Mouse (Mus musculus): Measurements from ENCODE around the gene Epn3. TPM values are rescaled to one million over a fixed set of nuclear protein-coding genes. Genes with fewer than 3 reads are reported as not detected.
A peak's percentile ranks its signal among the peaks of the same experiment; 100 is the strongest.

The Epn3 gene
- polyA plus RNA-seq (2014; fragmentation: Nextera tagmentation; extraction: Ambion mirVana), result 0.84 and 0.91 TPM in 2 replicates

DNA sequence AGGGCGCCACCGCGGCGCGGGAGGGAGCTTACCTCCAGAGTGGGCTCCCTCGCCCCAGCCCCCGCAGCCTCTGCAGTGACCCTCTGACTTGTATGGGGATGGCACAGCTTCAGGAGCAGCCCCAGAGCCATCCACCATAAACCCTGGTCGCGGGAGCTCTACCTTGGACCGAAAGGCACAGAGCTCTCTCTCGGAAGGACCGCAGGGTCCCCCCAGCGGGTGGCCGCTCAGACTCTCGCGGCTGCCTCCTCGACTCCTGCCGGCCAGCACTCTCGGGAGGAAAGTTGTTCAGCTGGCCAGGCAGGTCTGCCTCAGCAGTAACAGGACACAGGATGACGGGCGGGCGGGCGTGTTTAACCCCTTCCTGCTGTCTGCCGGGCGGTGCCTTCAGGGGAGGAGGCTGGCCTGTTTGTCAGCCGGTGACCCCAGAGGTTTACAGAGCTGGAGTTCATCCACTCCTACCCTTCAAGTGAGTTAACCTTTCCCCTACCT is at the start of gene Epn3:
TSS of gene Epn3 (minus strand) at position 314 of the 492 bp plus-strand sequence.
- no peaks in the 10 kb centered on the region; the same call in 1 of the 2 replicates for H3K4me1 ChIP-seq (replicated peaks; ENCODE audit: control insufficient read depth, insufficient read depth, low read length)
- H3K27ac ChIP-seq (ENCODE audit: low read depth, low read length), result no peak within 1 kb of the TSS

DNA sequence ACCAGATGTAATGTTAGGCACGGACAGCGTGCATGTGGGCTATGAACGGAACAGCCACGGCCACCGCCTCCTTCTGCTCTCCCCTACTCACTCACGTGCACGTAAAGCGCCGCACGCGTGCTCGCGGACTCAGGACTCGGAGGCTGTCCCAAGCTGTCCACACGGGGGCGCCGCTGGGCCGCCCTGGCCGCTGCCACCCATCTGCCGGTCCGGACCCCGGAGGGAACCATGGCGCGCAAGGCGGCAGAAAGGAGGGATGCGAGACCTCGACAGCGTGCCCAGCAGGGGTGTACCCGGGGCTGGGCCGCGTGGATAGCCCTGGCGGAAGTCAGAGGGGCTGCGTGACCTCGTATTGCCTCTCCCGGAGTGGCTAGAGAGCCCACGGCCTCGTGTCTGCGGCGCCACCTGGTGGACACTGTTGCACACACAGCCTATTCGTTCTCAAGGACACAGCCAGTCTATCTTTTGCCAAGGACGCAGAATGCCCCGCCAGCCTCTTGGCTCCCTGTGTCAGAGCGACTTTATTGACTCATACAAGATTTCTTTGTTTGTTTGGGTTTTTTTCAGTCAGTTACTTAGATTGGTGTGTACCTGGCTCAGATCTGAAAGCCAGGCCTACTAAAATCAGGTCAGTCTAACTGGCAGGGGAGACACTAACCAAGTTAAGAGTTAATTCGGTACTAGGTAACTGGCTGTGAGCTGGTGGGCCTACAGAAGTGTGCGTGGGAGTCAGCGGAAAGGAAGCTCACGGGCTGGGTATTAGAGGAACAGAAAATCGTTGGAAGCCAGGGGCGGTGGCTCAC is 49.3 kb upstream of the Epn3 start, which contains the start of gene Rsad1:
TSS of gene Rsad1 (minus strand) at position 368 of the 803 bp plus-strand sequence.
- peak; percentile 83 for ATAC-seq (replicated peaks; ENCODE audit: low FRiP score)
- Histone ChIP-seq H3K4me3 (ENCODE audit: low read depth, low read length) (peak within 1 kb of the TSS; percentile 69), H3K27ac (ENCODE audit: low read depth, low read length) (peak within 1 kb of the TSS; percentile 43), H3K4me2 (peak within 1 kb of the TSS; percentile 97), H3K9ac (ENCODE audit: low read depth, low read length) (peak within 1 kb of the TSS; percentile 78), H3K4me1 (replicated peaks; ENCODE audit: control insufficient read depth, insufficient read depth, low read length) (peaks cover 9% of the 10 kb centered on the region; the same call in 1 of the 2 replicates), H3K9me3 (ENCODE audit: control insufficient read depth, low read length) (no peaks in the 10 kb centered on the region), H3K27me3 (replicated peaks; ENCODE audit: control insufficient read depth, insufficient read depth, low read length) (no peaks in the 10 kb centered on the region), H3K36me3 (ENCODE audit: control insufficient read depth, insufficient read depth, low read length) (no peaks in the 10 kb centered on the region)
- 4% methylated on average over 49 of the region's 49 CpGs for WGBS
- peak; percentile 93 for DNase-seq (ENCODE audit: low spot score)

More for the DNA sequence above, at the start of gene Epn3:
- 0 out of 2 replicates have a peak within 1 kb of the TSS, but pooled peaks have one; percentile 34 for H3K9ac ChIP-seq (ENCODE audit: low read depth, low read length)
- no peaks in the 10 kb centered on the region for H3K9me3 ChIP-seq (ENCODE audit: control insufficient read depth, low read length)
- peaks cover 60% of the 10 kb centered on the region for H3K27me3 ChIP-seq (replicated peaks; ENCODE audit: control insufficient read depth, insufficient read depth, low read length)
- WGBS, result 1% methylated on average over 25 of the region's 26 CpGs
- no peaks in the 10 kb centered on the region for H3K36me3 ChIP-seq (ENCODE audit: control insufficient read depth, insufficient read depth, low read length)
- DNase-seq (ENCODE audit: low spot score) (peak; percentile 53), ATAC-seq (replicated peaks; ENCODE audit: low FRiP score) (no peak)
- H3K4me2 ChIP-seq, result peak within 1 kb of the TSS; percentile 56
- peak within 1 kb of the TSS; percentile 34 for H3K4me3 ChIP-seq (ENCODE audit: low read depth, low read length)

DNA sequence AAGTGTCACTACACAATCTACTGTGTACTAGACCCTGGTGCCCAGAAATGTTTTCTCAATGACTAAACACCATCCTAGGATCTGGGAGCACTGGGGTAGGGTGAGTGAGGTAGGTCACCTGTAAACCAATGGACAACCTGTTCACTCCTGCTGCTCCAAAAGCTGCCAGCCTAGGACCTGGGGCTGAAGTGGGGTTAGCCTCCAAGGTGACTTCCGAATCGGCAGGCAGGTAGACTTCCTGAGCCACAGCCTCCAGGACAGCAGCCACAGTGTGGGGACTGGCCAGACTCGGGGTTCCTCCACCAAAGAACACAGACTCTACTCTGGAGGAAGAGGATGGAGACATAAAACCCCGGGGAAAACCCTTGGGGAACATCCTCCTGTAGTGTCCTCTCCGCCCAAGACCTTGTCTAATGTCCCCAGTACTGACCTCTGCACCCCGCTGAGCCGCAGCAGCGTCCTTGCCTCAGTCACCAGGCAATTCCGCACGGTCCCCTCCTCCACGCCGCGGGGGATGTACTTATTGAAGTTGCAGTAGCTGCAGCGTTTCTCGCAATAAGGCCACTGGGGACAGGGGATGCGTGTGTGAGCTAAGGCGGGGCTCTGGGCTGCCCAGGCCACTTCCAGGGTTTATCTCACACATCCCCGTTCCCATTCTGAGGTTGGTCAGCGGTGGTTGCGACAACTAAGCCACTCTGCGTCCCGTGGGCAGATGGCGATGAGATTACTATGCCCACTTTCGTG is 48.4 kb upstream of the Epn3 start:
- Histone ChIP-seq H3K4me1 (replicated peaks; ENCODE audit: control insufficient read depth, insufficient read depth, low read length) (peaks cover 9% of the 10 kb centered on the region; the same call in 1 of the 2 replicates), H3K27ac (ENCODE audit: low read depth, low read length) (peak overlapping the region; percentile 43; the same call in 1 of the 2 replicates), H3K27me3 (replicated peaks; ENCODE audit: control insufficient read depth, insufficient read depth, low read length) (no peaks in the 10 kb centered on the region), H3K9me3 (ENCODE audit: control insufficient read depth, low read length) (no peaks in the 10 kb centered on the region), H3K4me2 (peak overlapping the region; percentile 97), H3K4me3 (ENCODE audit: low read depth, low read length) (peak overlapping the region; percentile 69), H3K9ac (ENCODE audit: low read depth, low read length) (peak overlapping the region; percentile 78), H3K36me3 (ENCODE audit: control insufficient read depth, insufficient read depth, low read length) (no peaks in the 10 kb centered on the region; the same call in 1 of the 2 replicates)
- 12% methylated on average over 24 of the region's 24 CpGs for WGBS
- ATAC-seq (replicated peaks; ENCODE audit: low FRiP score) (peak; percentile 19; the same call in 1 of the 2 replicates), DNase-seq (ENCODE audit: low spot score) (peak; percentile 43)

DNA sequence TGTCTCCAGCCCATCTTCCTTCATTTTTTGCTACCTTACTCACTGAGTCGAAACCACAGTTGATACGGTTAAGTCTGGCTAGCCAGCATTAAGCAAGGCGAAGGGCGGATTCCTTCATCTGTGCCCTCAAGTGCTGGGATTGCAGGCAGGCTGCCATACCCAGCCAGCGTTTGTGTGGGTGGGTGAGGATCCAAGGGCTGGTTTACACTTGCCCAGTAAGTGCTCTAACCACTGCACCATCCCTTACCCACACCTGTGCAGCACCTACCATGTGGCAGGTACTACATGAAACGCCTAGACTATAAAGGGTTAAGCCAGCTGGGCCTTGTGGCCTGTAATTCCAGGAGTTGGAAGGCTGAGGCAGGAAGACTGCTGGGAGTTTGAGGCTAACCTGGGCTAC is 47.5 kb upstream of the Epn3 start:
- no peak overlapping the region for H3K4me3 ChIP-seq (ENCODE audit: low read depth, low read length)
- H3K4me1 ChIP-seq (replicated peaks; ENCODE audit: control insufficient read depth, insufficient read depth, low read length), result peaks cover 9% of the 10 kb centered on the region; the same call in 1 of the 2 replicates
- WGBS, result 90% methylated on average over 6 of the region's 6 CpGs
- H3K9ac ChIP-seq (ENCODE audit: low read depth, low read length), result no peak overlapping the region
- no peaks in the 10 kb centered on the region; the same call in 1 of the 2 replicates for H3K36me3 ChIP-seq (ENCODE audit: control insufficient read depth, insufficient read depth, low read length)
- DNase-seq (ENCODE audit: low spot score) (no peak), ATAC-seq (replicated peaks; ENCODE audit: low FRiP score) (no peak)
- H3K27me3 ChIP-seq (replicated peaks; ENCODE audit: control insufficient read depth, insufficient read depth, low read length), result no peaks in the 10 kb centered on the region
- no peak overlapping the region for H3K27ac ChIP-seq (ENCODE audit: low read depth, low read length)
- no peaks in the 10 kb centered on the region for H3K9me3 ChIP-seq (ENCODE audit: control insufficient read depth, low read length)
- H3K4me2 ChIP-seq, result no peak overlapping the region

- ATAC-seq (replicated peaks; ENCODE audit: low FRiP score) (no peak), DNase-seq (ENCODE audit: low spot score) (no peak)
- H3K9ac ChIP-seq (ENCODE audit: low read depth, low read length), result no peak overlapping the region
- no peaks in the 10 kb centered on the region for H3K27me3 ChIP-seq (replicated peaks; ENCODE audit: control insufficient read depth, insufficient read depth, low read length)
- H3K27ac ChIP-seq (ENCODE audit: low read depth, low read length), result no peak overlapping the region
- H3K4me2 ChIP-seq, result no peak overlapping the region
- H3K9me3 ChIP-seq (ENCODE audit: control insufficient read depth, low read length), result no peaks in the 10 kb centered on the region
- no peak overlapping the region for H3K4me3 ChIP-seq (ENCODE audit: low read depth, low read length)
- peaks cover 9% of the 10 kb centered on the region; the same call in 1 of the 2 replicates for H3K4me1 ChIP-seq (replicated peaks; ENCODE audit: control insufficient read depth, insufficient read depth, low read length)
- no peaks in the 10 kb centered on the region; the same call in 1 of the 2 replicates for H3K36me3 ChIP-seq (ENCODE audit: control insufficient read depth, insufficient read depth, low read length)
- WGBS, result 87% methylated on average over 5 of the region's 5 CpGs
Measured at GRCm38 (mm10) chr11:94546381-94546780, 46.6 kb upstream of the Epn3 start.

DNA sequence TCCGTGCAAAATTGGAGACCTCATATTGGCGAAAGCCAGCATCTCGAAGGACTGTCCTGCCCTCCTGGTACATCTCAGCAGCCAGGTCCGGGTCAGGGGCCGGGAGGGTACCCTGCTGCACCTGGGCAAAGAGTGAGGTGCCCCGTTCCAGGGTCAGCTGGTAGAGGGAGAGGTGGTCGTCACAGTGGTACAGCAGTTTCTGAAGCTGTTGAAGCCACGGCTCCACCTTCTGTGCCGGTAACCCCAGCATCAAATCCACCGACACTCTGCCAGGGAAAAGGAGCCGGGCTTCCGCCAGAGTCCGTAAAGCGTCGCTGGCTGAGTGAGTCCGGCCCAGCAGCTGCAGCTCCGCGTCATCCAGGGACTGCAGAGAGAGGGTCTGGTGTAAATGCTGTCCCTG is 44.6 kb upstream of the Epn3 start:
- Histone ChIP-seq H3K27me3 (replicated peaks; ENCODE audit: control insufficient read depth, insufficient read depth, low read length) (no peaks in the 10 kb centered on the region), H3K9me3 (ENCODE audit: control insufficient read depth, low read length) (no peaks in the 10 kb centered on the region), H3K4me3 (ENCODE audit: low read depth, low read length) (no peak overlapping the region), H3K9ac (ENCODE audit: low read depth, low read length) (no peak overlapping the region), H3K4me1 (replicated peaks; ENCODE audit: control insufficient read depth, insufficient read depth, low read length) (peaks cover 5% of the 10 kb centered on the region; the same call in 1 of the 2 replicates), H3K4me2 (peak overlapping the region; percentile 3; the same call in 1 of the 2 replicates), H3K36me3 (ENCODE audit: control insufficient read depth, insufficient read depth, low read length) (no peaks in the 10 kb centered on the region; the same call in 1 of the 2 replicates), H3K27ac (ENCODE audit: low read depth, low read length) (no peak overlapping the region)
- no peak for DNase-seq (ENCODE audit: low spot score)
- ATAC-seq (replicated peaks; ENCODE audit: low FRiP score), result no peak
- 76% methylated on average over 18 of the region's 18 CpGs for WGBS

DNA sequence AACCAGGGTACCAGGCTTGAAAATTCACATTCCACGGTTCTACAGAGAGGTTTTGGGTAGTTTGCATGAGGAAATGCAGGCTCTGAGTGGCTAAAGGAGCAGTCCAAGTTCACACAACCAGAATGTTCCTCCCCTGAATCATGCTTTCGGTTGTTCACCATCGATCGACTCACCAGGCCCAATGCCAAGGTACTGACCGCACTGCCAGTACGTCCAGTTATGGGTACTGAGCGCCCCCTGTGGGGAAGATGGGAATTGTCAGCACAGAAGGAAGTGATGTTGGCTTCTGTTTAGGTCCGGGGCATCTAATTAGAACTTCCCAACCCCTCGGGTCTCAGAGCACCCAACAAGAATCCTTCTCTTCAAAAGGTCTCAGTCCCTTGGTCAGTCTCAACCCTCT is 44.2 kb upstream of the Epn3 start:
- no peak for DNase-seq (ENCODE audit: low spot score)
- ATAC-seq (replicated peaks; ENCODE audit: low FRiP score), result no peak
- no peak overlapping the region for H3K4me3 ChIP-seq (ENCODE audit: low read depth, low read length)
- no peak overlapping the region for H3K27ac ChIP-seq (ENCODE audit: low read depth, low read length)
- H3K4me1 ChIP-seq (replicated peaks; ENCODE audit: control insufficient read depth, insufficient read depth, low read length), result 0 out of 2 replicates have a peak, but pooled peaks cover 3% of the 10 kb centered on the region
- H3K4me2 ChIP-seq, result 0 out of 2 replicates have a peak overlapping the region, but pooled peaks have one; percentile 3
- no peak overlapping the region for H3K9ac ChIP-seq (ENCODE audit: low read depth, low read length)
- no peaks in the 10 kb centered on the region for H3K9me3 ChIP-seq (ENCODE audit: control insufficient read depth, low read length)
- no peaks in the 10 kb centered on the region for H3K27me3 ChIP-seq (replicated peaks; ENCODE audit: control insufficient read depth, insufficient read depth, low read length)
- 45% methylated on average over 9 of the region's 9 CpGs for WGBS
- no peaks in the 10 kb centered on the region; the same call in 1 of the 2 replicates for H3K36me3 ChIP-seq (ENCODE audit: control insufficient read depth, insufficient read depth, low read length)

DNA sequence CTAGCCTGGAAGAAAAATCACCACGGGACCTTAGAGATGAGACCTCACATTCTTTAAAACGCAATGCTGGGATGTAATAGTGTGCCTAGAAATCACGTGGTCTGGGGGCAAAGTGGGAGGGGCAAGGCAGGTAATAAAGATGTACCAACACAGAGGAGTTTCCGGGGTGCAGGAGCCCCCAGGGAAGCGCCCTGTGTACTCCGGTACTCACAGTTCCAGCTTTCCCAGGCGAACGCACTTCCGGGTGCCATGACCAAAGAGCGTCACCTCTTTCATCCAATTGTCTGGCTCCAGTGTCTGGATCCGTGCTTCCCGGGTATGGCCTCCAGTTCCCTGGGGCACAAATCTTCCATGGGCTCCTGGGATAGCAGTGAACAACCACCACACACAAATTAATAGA is 43.6 kb upstream of the Epn3 start:
- Histone ChIP-seq H3K4me2 (no peak overlapping the region), H3K9ac (ENCODE audit: low read depth, low read length) (no peak overlapping the region), H3K27me3 (replicated peaks; ENCODE audit: control insufficient read depth, insufficient read depth, low read length) (no peaks in the 10 kb centered on the region), H3K4me3 (ENCODE audit: low read depth, low read length) (no peak overlapping the region), H3K36me3 (ENCODE audit: control insufficient read depth, insufficient read depth, low read length) (no peaks in the 10 kb centered on the region; the same call in 1 of the 2 replicates), H3K4me1 (replicated peaks; ENCODE audit: control insufficient read depth, insufficient read depth, low read length) (0 out of 2 replicates have a peak, but pooled peaks cover 3% of the 10 kb centered on the region), H3K27ac (ENCODE audit: low read depth, low read length) (no peak overlapping the region), H3K9me3 (ENCODE audit: control insufficient read depth, low read length) (no peaks in the 10 kb centered on the region)
- 86% methylated on average over 12 of the region's 12 CpGs for WGBS
- ATAC-seq (replicated peaks; ENCODE audit: low FRiP score) (no peak), DNase-seq (ENCODE audit: low spot score) (no peak)
